Mouse (Mus musculus): ENCODE data around the gene Mybl2. TPM values are rescaled to one million over a fixed set of nuclear protein-coding genes. Genes with fewer than 3 reads are reported as not detected.
A peak's percentile ranks its signal among the peaks of the same experiment; 100 is the strongest.

Gene Mybl2
- total RNA-seq, 1 experiment: 281 TPM

- Histone ChIP-seq H3K27ac (ENCODE audit: insufficient read depth, low read depth, low read length, poor library complexity, severe bottlenecking) (peak overlapping the region; percentile 87; the same call in 1 of the 2 replicates), H3K9ac (ENCODE audit: insufficient read depth, low read depth, low read length, poor library complexity, severe bottlenecking) (no peak overlapping the region), H3K36me3 (ENCODE audit: control insufficient read depth, insufficient read depth, low read length, poor library complexity, severe bottlenecking) (peaks cover 93% of the 10 kb centered on the region), H3K4me3 (ENCODE audit: insufficient read depth in 1 of 2, low read depth in 1 of 2, low read length in 2 of 2, poor library complexity in 1 of 2, severe bottlenecking in 1 of 2) (no peak overlapping the region), H3K4me1 (ENCODE audit: control insufficient read depth in 2 of 2, insufficient read depth in 2 of 2, low read length in 2 of 2, poor library complexity in 1 of 2) (peaks cover 2 to 33% of the 10 kb centered on the region in 2 experiments; a peak in 3 of 4 replicates), H3K9me3 (ENCODE audit: control insufficient read depth, insufficient read depth, low read depth, low read length) (no peaks in the 10 kb centered on the region)
- in situ Hi-C loops (cut with MboI; ENCODE audit: low sequenced_read_pairs in 2 of 2, unreplicated experiment in 2 of 2): no loop called here
- TF ChIP-seq ZNF384 (IDR thresholded peaks at IDR 0.05; ENCODE audit: low read depth, low read length) (no peak), CHD2 (IDR thresholded peaks at IDR 0.05; ENCODE audit: low read depth, low read length) (no peak), MAFK (IDR thresholded peaks at IDR 0.05; ENCODE audit: insufficient read depth, low read depth, low read length) (no peak), ZC3H11A (IDR thresholded peaks at IDR 0.05; ENCODE audit: borderline replicate concordance, low read depth, low read length) (no peak), HCFC1 (IDR thresholded peaks at IDR 0.05; ENCODE audit: borderline replicate concordance, insufficient read depth, low read length) (no peak)
- no peak for DNase-seq (ENCODE audit: low read depth, low spot score)
Observed at GRCm38 (mm10) chr2:163074808-163075207, 20.3 kb downstream of the Mybl2 start.

- H3K27ac ChIP-seq (ENCODE audit: insufficient read depth, low read depth, low read length, poor library complexity, severe bottlenecking): peak overlapping the region; percentile 87
- H3K9me3 ChIP-seq (ENCODE audit: control insufficient read depth, insufficient read depth, low read depth, low read length): no peaks in the 10 kb centered on the region
- H3K4me3 ChIP-seq (ENCODE audit: insufficient read depth in 1 of 2, low read depth in 1 of 2, low read length in 2 of 2, poor library complexity in 1 of 2, severe bottlenecking in 1 of 2): no peak overlapping the region
- peaks cover 92% of the 10 kb centered on the region for H3K36me3 ChIP-seq (ENCODE audit: control insufficient read depth, insufficient read depth, low read length, poor library complexity, severe bottlenecking)
- peaks cover 2 to 33% of the 10 kb centered on the region in 2 experiments; a peak in 3 of 4 replicates for H3K4me1 ChIP-seq (ENCODE audit: control insufficient read depth in 2 of 2, insufficient read depth in 2 of 2, low read length in 2 of 2, poor library complexity in 1 of 2)
- TF ChIP-seq HCFC1 (IDR thresholded peaks at IDR 0.05; ENCODE audit: borderline replicate concordance, insufficient read depth, low read length): no peak
- peak; percentile 89 for TF ChIP-seq MAFK (IDR thresholded peaks at IDR 0.05; ENCODE audit: insufficient read depth, low read depth, low read length)
- H3K9ac ChIP-seq (ENCODE audit: insufficient read depth, low read depth, low read length, poor library complexity, severe bottlenecking): no peak overlapping the region
- in situ Hi-C loops (cut with MboI; ENCODE audit: low sequenced_read_pairs in 2 of 2, unreplicated experiment in 2 of 2): no loop called here
- DNase-seq (ENCODE audit: low read depth, low spot score): no peak
Observed at GRCm38 (mm10) chr2:163075234-163075633, 20.7 kb downstream of the Mybl2 start.

- Histone ChIP-seq H3K9me3 (ENCODE audit: control insufficient read depth, insufficient read depth, low read depth, low read length) (no peaks in the 10 kb centered on the region), H3K4me1 (ENCODE audit: control insufficient read depth in 2 of 2, insufficient read depth in 2 of 2, low read length in 2 of 2, poor library complexity in 1 of 2) (peaks cover under 1 to 32% of the 10 kb centered on the region in 2 experiments; a peak in 1 of 4 replicates), H3K4me3 (ENCODE audit: insufficient read depth in 1 of 2, low read depth in 1 of 2, low read length in 2 of 2, poor library complexity in 1 of 2, severe bottlenecking in 1 of 2) (no peak overlapping the region), H3K27ac (ENCODE audit: insufficient read depth, low read depth, low read length, poor library complexity, severe bottlenecking) (0 out of 2 replicates have a peak overlapping the region, but pooled peaks have one; percentile 8), H3K36me3 (ENCODE audit: control insufficient read depth, insufficient read depth, low read length, poor library complexity, severe bottlenecking) (peaks cover 86% of the 10 kb centered on the region), H3K9ac (ENCODE audit: insufficient read depth, low read depth, low read length, poor library complexity, severe bottlenecking) (no peak overlapping the region)
- TF ChIP-seq MAFK (IDR thresholded peaks at IDR 0.05; ENCODE audit: insufficient read depth, low read depth, low read length): no peak
- TF ChIP-seq HCFC1 (IDR thresholded peaks at IDR 0.05; ENCODE audit: borderline replicate concordance, insufficient read depth, low read length): no peak
- TF ChIP-seq ZNF384 (IDR thresholded peaks at IDR 0.05; ENCODE audit: low read depth, low read length): no peak
- no peak for TF ChIP-seq ZC3H11A (IDR thresholded peaks at IDR 0.05; ENCODE audit: borderline replicate concordance, low read depth, low read length)
- TF ChIP-seq CHD2 (IDR thresholded peaks at IDR 0.05; ENCODE audit: low read depth, low read length): no peak
- DNase-seq (ENCODE audit: low read depth, low spot score): no peak
- in situ Hi-C loops (cut with MboI; ENCODE audit: low sequenced_read_pairs in 2 of 2, unreplicated experiment in 2 of 2): no loop called here
Observed at GRCm38 (mm10) chr2:163079041-163079440, 24.6 kb downstream of the Mybl2 start.

GRCm38 (mm10) chr2:163082591-163082990 is 28.1 kb downstream of the Mybl2 start:
- in situ Hi-C loops (cut with MboI; ENCODE audit: low sequenced_read_pairs in 2 of 2, unreplicated experiment in 2 of 2): no loop called here
- peaks cover 0 to 23% of the 10 kb centered on the region in 2 experiments; a peak in 1 of 4 replicates for H3K4me1 ChIP-seq (ENCODE audit: control insufficient read depth in 2 of 2, insufficient read depth in 2 of 2, low read length in 2 of 2, poor library complexity in 1 of 2)
- no peak overlapping the region for H3K9ac ChIP-seq (ENCODE audit: insufficient read depth, low read depth, low read length, poor library complexity, severe bottlenecking)
- DNase-seq (ENCODE audit: low read depth, low spot score): no peak
- no peak overlapping the region for H3K4me3 ChIP-seq (ENCODE audit: insufficient read depth in 1 of 2, low read depth in 1 of 2, low read length in 2 of 2, poor library complexity in 1 of 2, severe bottlenecking in 1 of 2)
- H3K36me3 ChIP-seq (ENCODE audit: control insufficient read depth, insufficient read depth, low read length, poor library complexity, severe bottlenecking): peaks cover 61% of the 10 kb centered on the region
- no peak for TF ChIP-seq MAFK (IDR thresholded peaks at IDR 0.05; ENCODE audit: insufficient read depth, low read depth, low read length)
- TF ChIP-seq ZNF384 (IDR thresholded peaks at IDR 0.05; ENCODE audit: low read depth, low read length): no peak
- TF ChIP-seq CHD2 (IDR thresholded peaks at IDR 0.05; ENCODE audit: low read depth, low read length): no peak
- TF ChIP-seq ZC3H11A (IDR thresholded peaks at IDR 0.05; ENCODE audit: borderline replicate concordance, low read depth, low read length): no peak
- TF ChIP-seq HCFC1 (IDR thresholded peaks at IDR 0.05; ENCODE audit: borderline replicate concordance, insufficient read depth, low read length): no peak
- peak overlapping the region; percentile 66 for H3K27ac ChIP-seq (ENCODE audit: insufficient read depth, low read depth, low read length, poor library complexity, severe bottlenecking)
- no peaks in the 10 kb centered on the region for H3K9me3 ChIP-seq (ENCODE audit: control insufficient read depth, insufficient read depth, low read depth, low read length)

GRCm38 (mm10) chr2:163084519-163084918 is 30.0 kb downstream of the Mybl2 start:
- Histone ChIP-seq H3K27ac (ENCODE audit: insufficient read depth, low read depth, low read length, poor library complexity, severe bottlenecking) (0 out of 2 replicates have a peak overlapping the region, but pooled peaks have one; percentile 56), H3K9me3 (ENCODE audit: control insufficient read depth, insufficient read depth, low read depth, low read length) (no peaks in the 10 kb centered on the region), H3K4me1 (ENCODE audit: control insufficient read depth in 2 of 2, insufficient read depth in 2 of 2, low read length in 2 of 2, poor library complexity in 1 of 2) (peaks cover 0 to 17% of the 10 kb centered on the region in 2 experiments; a peak in 1 of 4 replicates), H3K9ac (ENCODE audit: insufficient read depth, low read depth, low read length, poor library complexity, severe bottlenecking) (no peak overlapping the region), H3K36me3 (ENCODE audit: control insufficient read depth, insufficient read depth, low read length, poor library complexity, severe bottlenecking) (peaks cover 45% of the 10 kb centered on the region), H3K4me3 (ENCODE audit: insufficient read depth in 1 of 2, low read depth in 1 of 2, low read length in 2 of 2, poor library complexity in 1 of 2, severe bottlenecking in 1 of 2) (no peak overlapping the region)
- DNase-seq (ENCODE audit: low read depth, low spot score): no peak
- TF ChIP-seq ZC3H11A (IDR thresholded peaks at IDR 0.05; ENCODE audit: borderline replicate concordance, low read depth, low read length): no peak
- TF ChIP-seq MAFK (IDR thresholded peaks at IDR 0.05; ENCODE audit: insufficient read depth, low read depth, low read length): no peak
- in situ Hi-C loops (cut with MboI; ENCODE audit: low sequenced_read_pairs in 2 of 2, unreplicated experiment in 2 of 2): no loop called here

Data from ES-E14 (cell line).